Mouse (Mus musculus) common myeloid progenitor, adult 5-6 weeks (primary cell): ENCODE data around the gene Rab25. TPM values are rescaled to one million over a fixed set of nuclear protein-coding genes. Genes with fewer than 3 reads are reported as not detected.

Source experiments
- ATAC-seq: replicated peaks from 2 replicates; pipeline ENCODE4 v1.8.0; 2016; ENCODE audit warnings: low read depth, mild to moderate bottlenecking, moderate TSS enrichment, inconsistent platforms; ENCODE audit not compliant: poor library complexity, severe bottlenecking
- total RNA-seq: library from RNA; stranded (forward); fragments of 200-1000, 187-1606 nt; gene quantifications from 2 replicates; pipeline ENCODE4 v1.2.3, GENCODE M21; 2017

Rab25 gene
- total RNA-seq, 1 experiment from 2014 or later, result not detected

DNA sequence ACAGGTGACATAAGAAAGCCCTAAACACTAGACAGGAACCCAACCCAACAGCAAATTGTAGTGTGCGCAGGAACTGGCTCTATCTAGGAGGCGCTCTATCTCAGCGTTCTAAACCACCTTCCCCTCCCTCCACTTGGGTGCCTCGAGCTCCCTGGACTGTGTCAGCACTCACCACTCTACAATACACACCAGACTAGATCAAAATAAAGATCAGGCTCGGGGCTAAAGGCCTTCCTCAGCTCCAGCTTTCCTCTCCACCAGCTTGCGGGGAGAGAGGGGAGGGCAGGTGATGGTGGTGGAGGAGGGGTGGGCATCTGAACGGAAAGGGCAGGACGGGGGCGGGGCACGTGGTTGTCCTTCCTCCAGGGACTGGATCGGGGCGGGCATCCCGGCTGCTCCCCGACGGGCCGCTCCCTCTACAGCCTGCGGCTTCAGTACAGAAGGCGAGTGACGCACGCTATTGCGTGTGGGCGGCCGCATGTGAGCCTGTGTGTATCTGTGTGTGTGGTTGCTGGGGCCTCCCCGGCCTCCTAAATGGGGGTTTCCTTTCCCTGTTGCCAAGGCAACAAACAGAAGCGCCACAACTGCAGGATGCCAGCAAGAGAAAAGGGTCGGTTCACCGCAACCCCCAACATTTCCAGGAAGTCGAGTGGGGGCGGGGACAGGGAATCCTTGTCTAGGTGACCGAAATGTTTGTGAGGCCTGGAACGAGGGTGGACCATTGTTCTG lies 38.2 kb downstream of the Rab25 start, which contains the start of gene Lmna:
Lmna (minus strand) TSS at position 265 of the 729 bp plus-strand sequence.
- peak; percentile 93 for ATAC-seq

DNA sequence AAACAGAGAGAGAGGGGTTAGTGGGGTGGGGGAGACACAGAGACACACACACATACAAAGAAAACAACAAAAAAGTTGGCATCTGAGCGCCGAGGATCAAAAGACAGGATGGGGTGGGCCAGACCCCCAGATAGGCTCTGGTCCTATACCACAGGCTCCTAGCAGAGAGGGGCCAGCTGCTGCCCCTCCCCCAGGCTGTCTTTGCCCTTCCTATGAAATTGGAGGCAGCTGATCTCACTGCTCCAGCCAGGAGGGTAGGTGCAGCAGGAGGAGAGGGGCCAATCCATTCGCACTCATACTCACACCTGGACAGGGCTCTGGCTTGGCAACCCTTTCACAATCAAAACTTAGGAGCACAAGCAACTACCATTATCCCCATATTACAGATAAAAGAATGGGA lies 38.9 kb downstream of the Rab25 start:
- ATAC-seq, result no peak

DNA sequence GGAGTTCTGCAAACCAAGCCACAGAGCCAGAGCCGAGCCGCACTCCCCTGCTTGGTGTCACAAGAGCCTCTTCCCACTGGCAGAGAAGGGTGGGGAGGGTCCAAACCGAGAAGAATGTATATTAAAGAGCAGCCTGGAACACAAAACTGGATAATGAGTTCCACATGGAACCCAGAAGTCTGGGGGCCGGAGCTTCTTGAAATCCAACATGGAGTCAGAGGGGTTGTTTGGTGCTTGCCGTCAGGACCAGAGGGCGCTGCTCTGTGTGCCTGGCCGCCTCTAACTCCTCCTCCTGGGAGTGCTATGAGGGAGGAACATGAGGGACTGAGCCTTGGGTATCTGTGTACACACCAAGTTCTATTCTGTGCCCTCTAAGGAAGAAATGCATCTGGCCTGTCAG lies 42.3 kb downstream of the Rab25 start:
- no peak for ATAC-seq

DNA sequence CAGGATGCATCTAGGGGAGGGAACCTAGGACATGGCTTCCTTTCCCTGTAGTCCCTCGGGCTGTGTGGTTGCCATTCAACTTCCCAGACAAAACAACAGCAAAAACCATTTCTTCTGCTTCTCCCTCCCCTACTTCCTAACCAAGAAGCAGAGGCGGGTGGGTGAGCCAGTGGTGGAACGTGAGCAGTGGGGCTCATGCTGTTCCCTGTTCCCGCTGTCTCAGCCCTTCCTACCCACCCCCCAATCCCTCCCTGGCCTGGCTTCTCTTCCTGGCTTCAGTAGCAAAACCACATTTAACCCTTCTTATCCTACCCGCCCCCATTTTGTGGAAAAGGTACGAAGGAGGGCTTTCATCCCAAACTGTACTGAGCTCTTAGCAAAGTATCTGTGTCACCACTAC lies 43.0 kb downstream of the Rab25 start:
- ATAC-seq, result no peak

DNA sequence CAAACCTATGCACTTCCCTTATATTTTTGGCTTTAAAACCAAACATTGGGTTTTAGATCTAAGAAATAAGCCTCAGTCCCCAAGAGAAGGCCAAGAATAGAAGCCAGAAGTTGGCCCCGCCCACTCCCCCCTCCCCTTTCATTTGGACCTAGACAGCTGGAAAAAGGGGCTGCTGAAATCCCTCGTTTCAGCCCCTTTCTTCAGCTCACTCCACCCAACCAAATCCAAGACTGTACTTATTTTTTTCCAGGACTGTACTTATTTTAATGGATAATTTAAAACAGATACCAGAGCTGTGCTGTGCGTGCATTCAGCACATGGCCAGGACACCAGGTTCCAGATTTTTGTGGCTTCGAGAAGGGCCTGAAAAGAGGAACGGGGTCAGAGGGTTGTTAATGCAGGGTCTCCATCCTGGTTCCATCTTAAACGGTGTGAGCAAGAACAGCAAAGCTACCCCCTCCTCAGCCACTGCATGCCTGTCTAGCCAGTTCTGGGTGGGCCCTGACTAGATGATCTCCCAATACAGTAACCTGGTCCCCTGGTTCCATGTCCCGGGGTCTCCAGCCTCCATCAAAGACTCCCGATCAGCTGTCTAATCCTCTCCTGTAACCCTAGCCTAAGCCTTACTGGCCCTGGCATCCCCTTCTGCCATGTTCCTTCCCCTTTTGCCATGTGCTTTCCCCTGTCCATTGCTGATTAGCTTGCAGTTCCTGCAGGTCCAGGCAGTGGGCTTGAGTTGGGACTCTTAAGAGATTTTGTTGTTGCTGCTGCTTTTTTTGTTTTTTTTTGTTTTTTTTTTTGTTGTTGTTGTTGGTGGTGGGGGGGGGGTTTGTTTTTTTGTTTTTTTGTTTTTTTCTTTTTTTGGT lies 44.0 kb downstream of the Rab25 start:
- ATAC-seq, result no peak

DNA sequence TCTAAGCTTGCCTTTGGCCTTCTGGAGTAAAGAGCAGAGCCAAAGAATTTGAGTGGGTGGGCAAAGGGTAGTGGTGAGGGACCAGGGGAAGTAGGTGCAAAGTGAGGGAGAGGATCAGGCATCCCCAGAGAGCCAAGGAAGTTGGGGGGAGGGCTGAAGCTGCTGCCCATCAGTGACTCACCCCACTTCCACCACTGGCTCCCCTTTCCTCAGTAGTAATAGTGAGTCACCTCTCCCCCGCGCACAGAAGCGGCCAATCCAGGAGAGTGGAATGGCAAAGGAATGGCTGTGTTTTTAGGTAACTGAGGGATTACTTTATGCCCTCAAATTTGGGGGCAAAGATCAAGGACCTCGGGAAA lies 44.6 kb downstream of the Rab25 start:
- ATAC-seq, result no peak

DNA sequence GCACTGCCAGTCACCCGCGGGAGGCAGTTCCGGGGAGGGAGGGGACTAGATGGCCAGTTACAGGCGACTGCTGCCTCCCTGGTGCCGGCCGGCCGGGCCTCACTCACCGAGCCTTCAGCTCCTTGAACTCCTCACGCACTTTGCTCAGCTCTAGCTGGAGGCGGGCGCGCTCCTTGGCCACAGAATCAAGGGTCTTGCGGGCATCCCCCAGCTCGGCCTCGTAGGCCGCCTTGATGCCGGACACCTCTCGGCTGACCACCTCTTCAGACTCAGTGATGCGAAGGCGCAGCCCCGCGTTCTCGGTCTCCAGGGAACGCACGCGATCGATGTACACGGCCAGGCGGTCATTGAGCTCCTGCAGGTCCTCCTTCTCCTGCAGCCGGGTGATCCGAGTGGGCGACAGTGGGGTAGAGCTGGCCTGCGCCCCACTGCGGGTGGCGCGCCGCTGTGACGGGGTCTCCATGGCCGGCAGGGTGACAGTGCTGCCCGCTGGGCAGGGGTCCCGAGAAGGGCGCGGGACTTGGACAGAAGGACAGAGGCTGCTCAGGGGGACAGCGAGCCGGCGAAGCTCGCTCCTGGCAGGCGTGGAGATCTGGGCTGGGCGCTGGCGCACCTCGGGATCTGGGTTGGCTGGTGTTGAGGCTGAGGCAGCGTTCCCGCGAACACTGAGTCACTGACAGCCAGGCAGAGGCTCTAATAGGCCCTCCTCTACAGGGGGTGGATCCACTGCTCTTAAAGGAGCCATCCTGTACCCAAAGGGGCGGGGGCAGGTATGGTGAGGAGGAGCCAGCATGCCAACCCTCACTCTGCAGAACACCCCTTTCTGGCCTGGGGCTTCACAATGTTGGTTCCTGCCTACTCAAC lies 45.2 kb downstream of the Rab25 start:
- ATAC-seq, result peak; percentile 84

DNA sequence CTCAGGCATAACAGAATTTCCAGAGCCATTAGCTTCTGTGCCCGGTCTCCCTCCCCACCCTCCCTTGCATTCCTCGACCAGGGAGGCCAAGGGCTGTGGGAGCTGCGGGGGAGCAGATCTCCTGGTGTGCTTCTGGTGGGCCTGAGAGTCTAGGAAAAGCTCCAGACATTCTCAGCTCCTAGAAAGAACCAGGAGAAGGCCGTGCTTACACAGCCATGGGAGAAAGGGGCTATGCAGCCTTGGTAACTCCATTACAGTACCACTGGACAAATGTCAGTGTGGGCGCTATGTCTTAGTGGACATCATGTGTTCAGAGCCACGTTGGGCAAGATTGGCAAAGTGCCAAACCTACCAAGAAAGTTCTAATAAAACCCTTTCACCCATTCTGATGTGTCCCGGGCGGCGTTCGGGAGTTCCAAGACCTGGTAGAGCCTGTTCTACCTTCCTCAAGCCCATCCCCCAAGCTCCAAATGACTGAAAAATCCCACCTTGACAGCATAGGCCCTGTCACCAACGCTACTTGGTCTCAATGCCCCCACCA lies 46.0 kb downstream of the Rab25 start:
- ATAC-seq, result no peak

DNA sequence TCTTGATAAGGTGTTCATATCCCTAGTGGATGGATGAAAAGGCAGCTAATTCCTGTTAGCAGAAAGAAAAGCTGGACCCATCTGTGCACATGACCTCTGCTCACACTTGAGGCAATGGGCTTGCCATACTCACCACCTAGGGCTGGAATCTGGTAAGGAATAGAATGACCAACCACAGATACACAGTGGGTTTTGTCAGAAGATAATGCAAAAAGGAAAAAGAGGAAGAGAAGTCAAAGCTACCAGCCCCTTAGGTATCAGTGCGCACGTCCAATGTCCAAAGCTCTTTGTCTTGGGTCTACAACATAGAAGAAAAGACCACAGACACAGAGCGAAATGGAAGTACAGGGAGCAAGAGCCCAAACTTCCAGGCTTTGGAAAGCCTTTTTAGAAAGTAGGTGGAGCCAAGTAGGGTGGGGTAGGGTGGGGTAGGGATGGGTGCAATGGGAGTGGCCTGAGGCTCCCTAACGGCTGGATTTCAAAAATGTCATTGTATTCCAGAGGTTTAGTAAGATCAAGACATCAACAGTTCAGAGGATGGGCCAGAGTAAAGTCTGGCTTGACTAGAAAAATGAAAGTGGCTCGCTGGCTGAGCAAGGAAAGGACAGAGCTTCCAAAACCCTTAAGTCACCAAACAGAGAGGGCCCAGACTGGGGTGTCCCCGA lies 46.6 kb downstream of the Rab25 start:
- ATAC-seq, result no peak

DNA sequence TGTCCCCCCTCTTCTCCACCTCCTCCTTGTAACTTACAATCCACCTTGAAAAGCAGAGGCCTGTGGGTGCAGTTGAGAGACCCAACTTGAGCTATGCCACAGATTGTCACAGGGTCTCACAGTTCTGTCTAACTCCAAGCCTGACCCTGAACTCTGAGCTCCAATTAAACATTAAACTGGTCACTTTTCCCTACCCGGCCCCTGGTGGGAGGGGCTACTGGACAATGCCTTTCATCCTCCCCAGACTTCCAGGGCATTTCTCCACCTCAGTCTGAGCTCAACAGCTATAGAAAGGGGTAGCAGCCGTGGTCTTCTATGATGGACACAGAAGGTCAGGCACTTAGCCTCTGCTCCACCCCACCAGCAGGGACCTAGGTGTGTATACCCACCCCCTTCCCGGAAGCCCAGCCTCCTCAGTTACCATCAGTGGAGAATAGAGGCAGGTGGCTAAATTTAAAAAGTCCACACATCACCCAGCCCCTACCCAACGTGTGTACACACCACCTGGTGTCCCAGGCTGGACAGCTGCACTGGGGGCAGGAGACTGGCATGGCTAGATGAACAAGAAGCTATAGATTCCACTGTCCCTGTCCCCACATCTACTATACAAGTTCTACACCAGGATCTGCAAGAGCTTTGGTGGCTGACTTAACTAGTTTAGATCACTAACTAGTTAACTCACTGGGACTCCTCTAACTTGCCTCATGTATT lies 47.3 kb downstream of the Rab25 start:
- ATAC-seq, result no peak

DNA sequence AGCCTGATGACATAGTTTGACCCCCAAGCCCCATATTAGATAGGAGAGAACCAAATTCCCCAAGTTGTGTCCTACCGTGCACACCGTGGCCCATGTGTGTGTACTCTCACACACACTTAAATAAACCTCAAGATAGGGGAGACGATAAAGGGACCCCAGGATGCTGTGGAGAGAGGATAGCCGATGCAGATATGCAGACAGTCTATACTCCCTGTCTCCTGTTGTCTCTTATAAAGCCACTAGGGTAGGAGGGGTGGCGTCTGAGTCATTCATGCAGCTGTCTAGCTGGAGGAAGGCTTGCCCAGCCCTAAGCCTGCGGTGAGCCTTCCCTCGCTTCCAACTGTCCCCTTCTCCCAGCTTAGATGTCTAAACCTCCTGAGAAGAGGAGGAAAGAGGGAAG lies 48.0 kb downstream of the Rab25 start:
- no peak for ATAC-seq

DNA sequence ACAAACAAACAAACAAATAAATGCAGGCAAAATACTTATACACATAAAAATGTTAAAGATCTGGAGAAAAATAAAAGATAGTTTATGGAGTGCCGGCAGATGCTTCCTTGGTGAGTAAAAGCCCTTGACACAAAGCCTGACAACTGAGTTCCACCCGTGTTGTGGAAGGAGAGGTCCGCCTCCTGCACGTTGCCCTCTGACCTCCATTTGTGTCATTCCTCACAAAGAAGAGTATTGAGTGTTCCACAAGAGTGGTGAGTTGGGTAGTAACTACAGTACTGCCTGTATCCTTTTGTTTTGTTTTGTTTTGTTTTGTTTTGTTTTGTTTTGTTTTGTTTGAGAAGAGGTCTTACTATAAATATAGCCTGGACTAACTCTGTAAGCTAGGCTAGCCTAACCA lies 48.5 kb downstream of the Rab25 start:
- ATAC-seq, result no peak

DNA sequence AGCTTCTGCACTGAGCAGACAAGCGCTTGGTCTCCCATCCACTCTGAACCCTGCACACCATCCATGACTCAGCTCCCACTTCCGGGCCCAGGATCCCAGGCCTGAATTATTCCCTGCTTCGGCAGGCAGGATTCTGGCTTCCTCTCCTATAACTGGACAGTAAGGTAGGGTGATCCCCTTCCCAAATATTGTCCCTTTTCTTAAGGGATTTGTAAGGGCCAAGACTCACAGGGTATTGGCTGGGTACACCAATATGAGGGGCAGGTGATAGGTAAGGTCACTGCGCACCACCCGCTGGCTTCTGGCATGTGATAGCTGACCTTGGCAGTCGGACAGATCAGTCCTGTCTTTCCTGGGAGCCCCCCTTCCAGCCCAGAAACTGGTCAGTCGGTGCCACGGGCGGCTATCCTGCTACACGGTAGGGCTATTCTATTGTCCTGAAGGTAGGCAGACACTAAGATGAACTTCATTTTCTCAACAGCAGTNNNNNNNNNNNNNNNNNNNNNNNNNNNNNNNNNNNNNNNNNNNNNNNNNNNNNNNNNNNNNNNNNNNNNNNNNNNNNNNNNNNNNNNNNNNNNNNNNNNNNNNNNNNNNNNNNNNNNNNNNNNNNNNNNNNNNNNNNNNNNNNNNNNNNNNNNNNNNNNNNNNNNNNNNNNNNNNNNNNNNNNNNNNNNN lies 52.2 kb downstream of the Rab25 start:
- no peak for ATAC-seq

DNA sequence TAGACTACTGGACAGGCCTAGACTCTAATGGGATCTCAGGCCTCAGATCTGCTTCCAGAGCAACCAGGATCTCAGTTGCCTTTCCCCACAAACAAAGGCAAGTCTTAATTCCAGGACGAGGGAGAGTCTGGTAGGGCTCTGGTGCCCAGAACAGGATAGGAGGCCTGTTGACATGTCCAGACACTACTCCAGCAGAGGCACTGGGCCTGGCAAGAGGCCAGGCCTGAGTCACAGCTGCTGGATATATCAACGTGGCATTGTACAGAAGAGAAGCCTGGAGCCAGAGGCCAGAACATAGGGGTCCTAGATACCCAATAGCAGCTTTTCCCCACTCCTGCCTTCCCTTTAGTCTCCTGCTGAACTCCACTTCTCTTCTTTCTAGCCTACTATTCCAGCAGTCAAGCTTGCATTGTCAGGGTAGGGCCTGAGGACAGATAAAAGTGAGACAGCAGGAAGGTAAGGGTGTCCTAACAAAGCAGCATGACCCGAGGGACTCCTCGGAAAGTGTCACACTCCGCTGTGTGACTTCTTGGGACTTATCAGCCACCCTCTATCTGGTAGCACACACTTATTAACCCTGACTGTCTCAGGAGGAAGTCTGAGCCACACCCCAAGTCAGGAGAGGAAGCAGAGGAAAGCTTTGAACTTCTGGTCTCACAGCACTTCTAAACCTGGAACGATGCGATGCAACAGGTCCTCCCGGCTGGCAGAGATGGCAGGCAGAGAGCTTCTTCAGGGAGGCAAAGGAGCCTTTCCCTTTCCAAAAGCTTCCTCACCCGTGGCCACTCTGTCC lies 53.1 kb downstream of the Rab25 start:
- ATAC-seq, result peak; percentile 12; the same call in 1 of the 2 replicates

DNA sequence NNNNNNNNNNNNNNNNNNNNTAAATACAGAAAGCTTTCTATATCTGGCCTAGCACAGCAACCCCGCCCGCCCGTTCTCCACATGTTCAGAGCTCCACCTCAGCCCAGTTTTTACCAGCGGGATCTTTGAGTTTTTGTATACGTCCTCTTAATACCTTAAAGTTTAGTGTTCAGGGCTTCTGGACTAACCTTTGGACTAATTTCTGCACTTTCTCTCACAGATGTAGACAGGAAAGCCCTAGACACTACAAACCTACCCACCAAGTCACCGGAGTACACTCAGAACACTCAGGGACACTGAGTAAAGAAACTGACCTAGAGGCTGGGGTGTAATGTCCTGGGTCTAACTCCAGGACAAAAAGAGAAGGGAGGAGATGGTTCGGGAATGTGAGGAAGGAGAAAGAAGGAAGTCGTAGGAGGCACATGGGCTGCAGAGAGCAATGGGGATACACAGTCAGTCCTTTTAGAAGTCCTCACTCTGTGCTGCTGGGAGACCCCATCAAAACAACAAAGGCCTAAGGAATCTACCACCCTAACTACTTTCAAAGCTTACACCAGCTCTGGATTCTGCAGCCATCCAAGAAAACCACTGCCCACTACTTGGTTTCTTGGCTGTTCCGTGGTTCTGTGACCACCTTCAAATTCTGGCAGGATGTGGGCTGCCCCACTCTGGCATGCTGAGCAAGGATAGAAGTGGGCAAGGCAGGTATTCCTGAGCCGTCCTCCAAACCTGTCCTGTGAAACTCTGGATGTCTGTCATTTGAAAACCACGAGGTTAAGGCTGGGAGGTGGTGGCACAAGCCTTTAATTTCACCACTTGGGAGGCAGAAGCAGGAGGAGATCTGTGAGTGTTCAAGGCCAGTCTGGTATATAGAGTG lies 54.2 kb downstream of the Rab25 start:
- ATAC-seq, result no peak
